Comparison of ENCODE assay signal across 8 mouse cellular contexts in the genomic region with DNA sequence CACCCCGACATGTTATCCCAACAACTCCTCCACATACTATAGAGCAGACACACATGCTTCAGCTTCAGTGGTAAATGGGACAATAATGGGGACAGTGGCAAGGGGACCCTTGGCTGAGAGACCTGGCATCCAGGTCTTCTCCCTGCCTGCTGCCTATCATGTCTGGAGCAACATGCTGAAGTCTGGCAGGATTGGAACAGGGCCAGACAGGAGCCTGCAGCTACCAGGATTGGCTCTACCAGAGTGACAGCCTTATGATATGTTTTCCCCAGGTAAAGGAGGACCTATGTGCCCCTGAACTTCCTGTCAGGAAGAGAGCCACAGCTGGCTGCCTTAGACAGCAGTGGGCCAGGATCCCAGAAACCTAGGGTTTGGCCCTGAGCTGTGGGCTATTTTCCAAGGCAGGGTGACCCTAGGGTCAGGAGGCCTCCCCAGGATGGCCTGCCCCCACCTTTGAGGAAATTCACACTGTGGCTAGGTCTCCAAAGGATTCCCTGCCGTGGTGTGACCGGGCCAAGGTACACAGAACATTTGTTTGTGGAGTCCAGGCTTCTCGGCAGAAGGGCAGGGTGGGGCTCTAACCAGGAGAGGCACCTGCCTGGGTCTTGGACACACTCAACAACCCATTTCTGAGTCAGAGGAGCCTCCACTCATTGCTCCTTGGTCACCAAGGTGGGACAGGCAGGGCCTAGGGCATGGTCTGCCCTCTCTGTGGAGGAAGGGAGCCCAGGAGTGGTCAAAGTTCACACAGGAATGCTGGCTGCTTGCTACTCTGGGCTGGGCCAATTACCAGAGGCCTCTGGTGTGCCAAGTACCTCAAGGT.
A peak's percentile ranks its signal among the peaks of the same experiment; 100 is the strongest.
DNase-seq lines count a peak whose midpoint lies in the region; ATAC-seq and TF ChIP-seq lines count a peak whose summit lies in the region.

No protein-coding gene starts in this region.

- no peaks in the 10 kb centered on the region for H3K36me3 ChIP-seq in liver, adult 2 months (ENCODE audit: control insufficient read depth, insufficient read depth, low read length)
- H3K36me3 ChIP-seq in liver, embryonic 11.5 days (ENCODE audit: control insufficient read depth, insufficient read depth, low read length): no peaks in the 10 kb centered on the region
- H3K36me3 ChIP-seq in midbrain, embryonic 14.5 days (ENCODE audit: control insufficient read depth, insufficient read depth, low read length): no peaks in the 10 kb centered on the region

- 0 out of 2 replicates have a peak overlapping the region, but pooled peaks have one; percentile 7 for H3K9ac ChIP-seq in liver, adult 2 months (ENCODE audit: low read depth, low read length)
- no peak overlapping the region for H3K9ac ChIP-seq in liver, embryonic 11.5 days (ENCODE audit: low read depth, low read length)
- no peak overlapping the region for H3K9ac ChIP-seq in midbrain, embryonic 14.5 days (replicated peaks; ENCODE audit: low read length)

- no peaks in the 10 kb centered on the region for H3K79me2 ChIP-seq in liver, adult 2 months (ENCODE audit: control insufficient read depth, insufficient read depth, low read length)

- peak overlapping the region; percentile 71 for H3K27ac ChIP-seq in liver, adult 2 months (replicated peaks; ENCODE audit: insufficient read depth, low read depth, low read length)
- no peak overlapping the region for H3K27ac ChIP-seq in liver, embryonic 11.5 days (ENCODE audit: low read depth, low read length)
- peak overlapping the region; percentile 78 for H3K27ac ChIP-seq in midbrain, embryonic 14.5 days (replicated peaks; ENCODE audit: low read depth, low read length)

- intact Hi-C loops in heart, postnatal 36 days (cut with DNase I): no loop called here

- TF ChIP-seq POLR2A in liver, adult 2 months (IDR thresholded peaks at IDR 0.05; ENCODE audit: extremely low read depth, insufficient read depth, low read length): no peak

- no peak overlapping the region for H3K4me2 ChIP-seq in liver, embryonic 11.5 days
- no peak overlapping the region for H3K4me2 ChIP-seq in midbrain, embryonic 14.5 days (ENCODE audit: low read length)

- TF ChIP-seq CTCF in liver, adult 2 months (IDR thresholded peaks at IDR 0.05; ENCODE audit: low read depth, low read length): no peak

- peak; percentile 89 for DNase-seq in liver, adult 2 months (ENCODE audit: extremely low read depth, low read depth, low spot score)
- no peak for DNase-seq in liver, embryonic 11.5 days (ENCODE audit: low spot score)
- peak; percentile 49 to 61 for DNase-seq in heart, postnatal 36 days
- peak; percentile 51 to 62 for DNase-seq in kidney, postnatal 4 days
- DNase-seq in midbrain, embryonic 14.5 days: no peak
- DNase-seq in frontal cortex, postnatal 25 days (ENCODE audit: low spot score in 2 of 2): no peak
- DNase-seq in thymus, postnatal 36 days: no peak
- DNase-seq in ovary, postnatal 10 days (ENCODE audit: low spot score): no peak

- no peaks in the 10 kb centered on the region for H3K27me3 ChIP-seq in liver, adult 2 months (ENCODE audit: control insufficient read depth, insufficient read depth, low read length)
- no peaks in the 10 kb centered on the region for H3K27me3 ChIP-seq in liver, embryonic 11.5 days (replicated peaks; ENCODE audit: control insufficient read depth, insufficient read depth, low read length)
- no peaks in the 10 kb centered on the region for H3K27me3 ChIP-seq in midbrain, embryonic 14.5 days (ENCODE audit: control insufficient read depth, insufficient read depth, low read length)

- no peak overlapping the region for H3K4me3 ChIP-seq in liver, adult 2 months (ENCODE audit: insufficient read depth, low read depth, low read length)
- H3K4me3 ChIP-seq in liver, embryonic 11.5 days (ENCODE audit: low read depth, low read length): no peak overlapping the region
- no peak overlapping the region for H3K4me3 ChIP-seq in midbrain, embryonic 14.5 days (replicated peaks; ENCODE audit: low read depth, low read length)

- no peaks in the 10 kb centered on the region for H3K9me3 ChIP-seq in liver, embryonic 11.5 days (ENCODE audit: control insufficient read depth, low read length)
- no peaks in the 10 kb centered on the region for H3K9me3 ChIP-seq in midbrain, embryonic 14.5 days (ENCODE audit: control insufficient read depth, low read length)

- WGBS in liver, adult 2 months: 38% methylated on average over 4 of the region's 4 CpGs
- WGBS in liver, embryonic 11.5 days: 66% methylated on average over 4 of the region's 4 CpGs
- WGBS in midbrain, embryonic 14.5 days: 92% methylated on average over 4 of the region's 4 CpGs

- H3K4me1 ChIP-seq in liver, adult 2 months (ENCODE audit: control insufficient read depth, insufficient read depth, low read length): peaks cover 19% of the 10 kb centered on the region
- H3K4me1 ChIP-seq in liver, embryonic 11.5 days (replicated peaks; ENCODE audit: control insufficient read depth, insufficient read depth, low read length): peaks cover 12% of the 10 kb centered on the region
- H3K4me1 ChIP-seq in midbrain, embryonic 14.5 days (ENCODE audit: control insufficient read depth, insufficient read depth, low read length): peaks cover 19% of the 10 kb centered on the region

- no peak; the same call in 1 of the 2 replicates for ATAC-seq in liver, embryonic 11.5 days (replicated peaks; ENCODE audit: low FRiP score)
- no peak for ATAC-seq in midbrain, embryonic 14.5 days (ENCODE audit: low FRiP score, low TSS enrichment)

Comparison
In these comparisons a context has a peak if more than half of its experiments do, and no peak if none do; other contexts are left out.
1. DNase-seq: peak in liver, adult 2 months (single experiment), heart, postnatal 36 days (2 of 2) and kidney, postnatal 4 days (2 of 2); none in liver, embryonic 11.5 days (single experiment), midbrain, embryonic 14.5 days (single experiment), frontal cortex, postnatal 25 days (0 of 2), thymus, postnatal 36 days (0 of 2) and ovary, postnatal 10 days (single experiment).